Mouse (Mus musculus) brain, embryonic 14.5 days (tissue): ENCODE measurements around the gene Lrrc4.

Experiments
- CTCF ChIP-seq: fragments of 200-500 bp; IDR thresholded peaks from 2 replicates; pipeline ENCODE4 v1.5.1; 2012; ENCODE audit warnings: inconsistent platforms, mild to moderate bottlenecking, moderate library complexity, borderline replicate concordance; ENCODE audit not compliant: insufficient read depth, insufficient read length; ENCODE audit errors: extremely low read depth
- POLR2A ChIP-seq: fragments of 200-500 bp; IDR thresholded peaks from 2 replicates; pipeline ENCODE4 v1.6.1; 2012; ENCODE audit warnings: mild to moderate bottlenecking, inconsistent platforms, borderline replicate concordance; ENCODE audit not compliant: poor library complexity, insufficient read depth, insufficient read length, severe bottlenecking; ENCODE audit errors: extremely low read depth

- TF ChIP-seq POLR2A (no peak), CTCF (no peak)
Observed at GRCm38 (mm10) chr6:28723059-28723458, 108.5 kb downstream of the Lrrc4 start.
